ENCODE assay signal across 9 mouse cellular contexts in the genomic region with DNA sequence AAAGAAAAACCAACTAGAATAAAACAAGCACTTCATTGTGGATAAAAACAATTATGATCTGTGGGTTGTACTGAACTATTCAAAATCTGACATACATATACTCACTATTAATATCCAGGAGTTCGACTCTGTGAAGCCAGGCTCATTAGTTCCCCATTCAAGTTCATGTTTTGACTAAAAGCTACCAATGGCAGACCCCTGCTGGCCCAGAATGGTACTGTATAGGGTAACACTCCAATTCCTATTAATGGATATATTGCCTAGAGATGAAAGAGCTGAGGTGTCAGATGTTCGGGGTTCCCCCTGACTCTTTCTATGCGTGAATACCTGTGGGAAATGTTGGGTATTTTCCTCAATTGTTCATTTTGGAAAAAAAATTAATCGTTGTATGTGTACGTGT.
DNase-seq lines count a peak whose midpoint lies in the region; ATAC-seq lines count a peak whose summit lies in the region.
"Had no signal": no experiment of that assay in that cellular context is flagged by ENCODE, and none has a peak within 500 bp of the region (broad histone marks: within the 10 kb centered on the region; RNA-seq: fewer than 3 reads in every experiment).

No protein-coding gene starts in this region.

- no peak overlapping the region for H3K4me3 ChIP-seq in kidney, embryonic 15.5 days (replicated peaks)
- no peak overlapping the region for H3K4me3 ChIP-seq in hindbrain, embryonic 11.5 days (ENCODE audit: low read depth, low read length)
- H3K4me3 ChIP-seq in midbrain, embryonic 13.5 days (replicated peaks): no peak overlapping the region
- H3K4me3 ChIP-seq: limb, embryonic 15.5 days had no signal

- 48% methylated on average over 5 of the region's 5 CpGs for WGBS in kidney, embryonic 15.5 days
- WGBS in hindbrain, embryonic 11.5 days: 63% methylated on average over 5 of the region's 5 CpGs
- WGBS in midbrain, embryonic 13.5 days: 71% methylated on average over 5 of the region's 5 CpGs

- H3K9me3 ChIP-seq in kidney, embryonic 15.5 days (replicated peaks): no peaks in the 10 kb centered on the region
- no peaks in the 10 kb centered on the region for H3K9me3 ChIP-seq in hindbrain, embryonic 11.5 days (ENCODE audit: control insufficient read depth, low read length)
- H3K9me3 ChIP-seq in midbrain, embryonic 13.5 days: no peaks in the 10 kb centered on the region
- H3K9me3 ChIP-seq: limb, embryonic 15.5 days had no signal

- H3K9ac ChIP-seq in kidney, embryonic 15.5 days: no peak overlapping the region
- H3K9ac ChIP-seq in hindbrain, embryonic 11.5 days (ENCODE audit: low read depth, low read length): no peak overlapping the region
- H3K9ac ChIP-seq in midbrain, embryonic 13.5 days (replicated peaks): no peak overlapping the region
- H3K9ac ChIP-seq: limb, embryonic 15.5 days had no signal

- H3K4me2 ChIP-seq in kidney, embryonic 15.5 days: no peak overlapping the region
- no peak overlapping the region for H3K4me2 ChIP-seq in hindbrain, embryonic 11.5 days (replicated peaks; ENCODE audit: low read depth, low read length)
- no peak overlapping the region for H3K4me2 ChIP-seq in midbrain, embryonic 13.5 days (replicated peaks)
- H3K4me2 ChIP-seq: limb, embryonic 15.5 days had no signal

- no peaks in the 10 kb centered on the region for H3K27me3 ChIP-seq in kidney, embryonic 15.5 days
- H3K27me3 ChIP-seq in hindbrain, embryonic 11.5 days (ENCODE audit: control insufficient read depth, insufficient read depth, low read length): no peaks in the 10 kb centered on the region
- H3K27me3 ChIP-seq in midbrain, embryonic 13.5 days: no peaks in the 10 kb centered on the region
- no peaks in the 10 kb centered on the region for H3K27me3 ChIP-seq in splenic B cell, adult 2 months (ENCODE audit: control insufficient read depth, insufficient read depth, low read length, poor library complexity, severe bottlenecking)
- H3K27me3 ChIP-seq: limb, embryonic 15.5 days had no signal

- DNase-seq in kidney, adult 18-20 months: peak; percentile 49
- peak; percentile 74 for DNase-seq in embryo, embryonic 10 days (ENCODE audit: low spot score)
- DNase-seq in hindbrain, embryonic 11.5 days (ENCODE audit: low spot score): peak; percentile 79
- peak; percentile 63 to 74 for DNase-seq in layer of hippocampus, postnatal 10 days (ENCODE audit: low spot score in 2 of 2)
- peak; percentile 84 for DNase-seq in splenic B cell, adult 2 months (ENCODE audit: low read depth, low spot score)

- H3K36me3 ChIP-seq in kidney, embryonic 15.5 days: no peaks in the 10 kb centered on the region
- no peaks in the 10 kb centered on the region for H3K36me3 ChIP-seq in hindbrain, embryonic 11.5 days (ENCODE audit: control insufficient read depth, insufficient read depth, low read length)
- H3K36me3 ChIP-seq in midbrain, embryonic 13.5 days: no peaks in the 10 kb centered on the region
- no peaks in the 10 kb centered on the region for H3K36me3 ChIP-seq in splenic B cell, adult 2 months (ENCODE audit: control insufficient read depth, insufficient read depth, low read length, poor library complexity, severe bottlenecking)
- H3K36me3 ChIP-seq: limb, embryonic 15.5 days had no signal

- no peak overlapping the region for H3K27ac ChIP-seq in kidney, embryonic 15.5 days
- H3K27ac ChIP-seq in hindbrain, embryonic 11.5 days (ENCODE audit: low read depth, low read length): no peak overlapping the region
- no peak overlapping the region for H3K27ac ChIP-seq in midbrain, embryonic 13.5 days
- H3K27ac ChIP-seq: limb, embryonic 15.5 days had no signal

- ATAC-seq in kidney, embryonic 15.5 days (replicated peaks; ENCODE audit: low FRiP score): no peak
- peak; percentile 84 for ATAC-seq in activated CD4-positive, CD25-positive, alpha-beta regulatory T cell, adult 4 months
- ATAC-seq in hindbrain, embryonic 11.5 days (ENCODE audit: low FRiP score): peak; percentile 51; the same call in 1 of the 2 replicates
- peak; percentile 63 for ATAC-seq in midbrain, embryonic 13.5 days

- H3K4me1 ChIP-seq in kidney, embryonic 15.5 days: peaks cover 11% of the 10 kb centered on the region
- H3K4me1 ChIP-seq in hindbrain, embryonic 11.5 days (replicated peaks; ENCODE audit: control insufficient read depth, insufficient read depth, low read length): no peaks in the 10 kb centered on the region
- H3K4me1 ChIP-seq in midbrain, embryonic 13.5 days (replicated peaks): peaks cover 5% of the 10 kb centered on the region
